Mouse (Mus musculus): Measurements from ENCODE around the gene Jhy.

GRCm38 (mm10) chr9:40871369-40872155 lies 92.4 kb downstream of the Jhy start:
- TF ChIP-seq CTCF (IDR thresholded peaks at IDR 0.05), result no peak
- TF ChIP-seq EP300 (IDR thresholded peaks at IDR 0.05), result no peak

Measured in lung, postnatal 0 days (tissue).